Mouse (Mus musculus) gonadal fat pad, adult 2 months (tissue): ENCODE data around the gene Slc6a12. TPM values are rescaled to one million over a fixed set of nuclear protein-coding genes. Genes with fewer than 3 reads are reported as not detected.
"Not testable (repeated sequence)": the region's sequence is repeated elsewhere in the genome, so short reads cannot be mapped to it uniquely, and the experiment has no call there.

Experiments
- DNase-seq: peaks from one replicate; pipeline ENCODE4 v3.0.0-alpha.2; 2012; ENCODE audit warnings: low read depth
- polyA plus RNA-seq: library from polyadenylated mRNA; depleted of rRNA; stranded (reverse); fragments of >200 nt; gene quantifications from 2 replicates; pipeline ENCODE4 v1.2.3, GENCODE M21; 2012

Gene Slc6a12
- polyA plus RNA-seq, 1 experiment = 8.5 TPM

DNA sequence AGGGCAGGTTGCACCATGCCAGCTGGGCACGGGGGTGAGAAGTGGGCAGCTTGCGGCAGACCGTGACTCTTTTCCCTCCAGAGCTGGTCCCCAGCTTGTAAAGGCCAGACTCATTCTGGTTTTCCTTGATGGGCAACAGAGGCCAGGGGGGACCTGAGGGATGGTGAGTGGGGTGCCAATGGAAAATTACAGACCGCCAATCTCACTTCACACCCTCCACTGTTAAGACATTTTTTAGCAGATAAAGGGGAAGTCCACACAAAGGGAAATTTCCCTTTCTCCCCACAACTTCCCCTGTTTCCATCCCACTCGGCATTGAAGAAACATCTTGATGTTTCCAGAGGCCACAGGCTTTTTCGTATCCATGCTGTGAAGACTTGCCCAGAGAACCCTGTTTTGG, 1.2 kb upstream of the Slc6a12 start:
- no peak for DNase-seq

DNA sequence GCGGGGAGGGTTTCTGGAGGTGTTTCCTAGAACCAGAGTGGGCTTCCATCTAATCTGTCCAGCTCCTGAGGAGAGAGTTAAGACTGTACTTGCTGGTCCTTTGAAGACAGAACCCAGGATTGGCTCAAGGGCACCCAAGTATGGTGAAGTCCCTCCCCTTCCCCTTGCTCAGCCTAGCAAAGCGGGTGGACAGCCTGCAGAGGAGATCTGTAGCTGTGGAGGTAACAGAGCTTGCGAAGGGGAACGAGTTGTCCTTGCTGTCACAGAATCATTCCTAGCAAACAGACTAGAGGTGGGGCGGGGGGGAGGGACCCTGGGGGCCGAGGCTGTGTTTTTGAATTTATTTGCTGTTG, 871 bp downstream of the Slc6a12 start:
- DNase-seq = no peak

DNA sequence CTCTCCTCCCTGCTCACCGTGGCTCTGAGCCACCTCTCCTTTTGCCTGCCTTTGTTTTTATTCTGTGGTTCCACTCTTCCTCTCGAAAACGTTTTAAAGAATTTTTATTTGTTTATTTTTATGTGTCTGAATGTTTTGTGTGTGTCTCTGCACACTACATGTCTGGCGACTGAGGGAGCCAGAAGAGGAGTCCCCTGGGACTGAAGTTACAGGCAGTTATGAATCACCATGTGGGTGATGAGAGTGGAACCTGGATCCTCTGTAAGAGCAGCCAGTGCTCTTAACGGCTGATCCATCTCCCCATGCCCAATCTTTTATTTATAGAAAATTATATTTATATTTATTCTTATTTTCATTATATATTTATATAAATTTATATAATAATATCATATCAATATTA, 1.5 kb downstream of the Slc6a12 start:
- DNase-seq = no peak

GRCm38 (mm10) chr6:121346428-121346827, 3.6 kb downstream of the Slc6a12 start:
- no peak for DNase-seq

DNA sequence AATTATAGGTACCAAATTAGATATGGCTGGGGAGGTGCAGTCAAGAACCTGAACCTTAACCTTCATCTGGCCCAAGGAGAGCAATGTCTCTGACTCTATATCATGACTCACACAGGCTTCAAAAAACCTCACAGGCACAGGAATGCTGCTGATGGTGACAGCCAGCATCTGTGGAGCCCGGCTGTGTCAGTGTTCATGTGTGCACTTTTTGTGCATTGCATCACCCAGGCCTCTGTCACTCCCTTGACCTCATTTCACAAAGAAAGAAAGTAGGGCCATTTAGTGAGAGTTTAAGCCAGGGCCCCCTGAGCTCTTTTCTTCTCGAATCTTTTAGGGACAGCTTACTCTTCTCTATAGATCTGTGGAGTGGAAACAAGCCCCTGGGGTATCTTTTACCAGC, 9.4 kb downstream of the Slc6a12 start:
- DNase-seq = no peak

GRCm38 (mm10) chr6:121356041-121356440, 13.2 kb downstream of the Slc6a12 start:
- no peak for DNase-seq

DNA sequence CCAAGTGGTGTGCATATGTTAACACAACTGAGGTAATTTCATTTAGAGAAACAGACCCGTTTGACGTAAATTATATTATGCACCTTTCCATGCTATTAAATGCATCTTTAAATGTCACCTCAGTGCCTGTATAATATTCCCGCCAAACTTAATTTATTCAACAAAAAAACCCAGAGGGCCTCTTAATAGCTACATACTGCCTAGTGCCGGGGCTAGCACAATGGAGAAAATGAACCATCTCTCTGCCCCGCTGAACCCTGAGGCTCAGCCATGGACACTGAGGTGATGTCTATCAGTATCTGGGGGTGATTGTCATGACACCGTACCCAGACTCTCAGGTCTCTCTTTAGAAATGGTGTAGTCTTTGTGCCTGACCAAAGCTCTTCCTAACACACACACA, 14.4 kb downstream of the Slc6a12 start:
- DNase-seq = no peak

DNA sequence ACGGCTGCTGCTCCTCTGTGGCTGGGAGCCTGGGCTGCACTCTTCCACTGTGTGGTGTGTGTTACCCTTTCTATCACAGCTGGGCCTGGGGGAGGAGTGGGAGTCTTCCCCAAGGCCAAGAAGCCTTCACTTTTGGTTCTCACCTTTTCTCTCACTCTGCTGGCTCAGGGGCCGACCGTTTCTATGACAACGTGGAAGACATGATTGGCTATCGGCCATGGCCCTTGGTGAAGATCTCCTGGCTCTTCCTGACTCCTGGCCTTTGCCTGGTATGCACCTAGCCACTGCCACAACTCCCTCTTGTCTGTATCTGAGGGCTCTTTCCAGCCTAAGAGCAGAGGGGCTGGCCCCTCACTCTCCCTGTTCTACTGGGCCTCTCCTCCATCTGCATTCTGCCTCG, 20.2 kb downstream of the Slc6a12 start:
- DNase-seq = no peak

- DNase-seq = no peak
Measured at GRCm38 (mm10) chr6:121363956-121364355, 21.1 kb downstream of the Slc6a12 start.

DNA sequence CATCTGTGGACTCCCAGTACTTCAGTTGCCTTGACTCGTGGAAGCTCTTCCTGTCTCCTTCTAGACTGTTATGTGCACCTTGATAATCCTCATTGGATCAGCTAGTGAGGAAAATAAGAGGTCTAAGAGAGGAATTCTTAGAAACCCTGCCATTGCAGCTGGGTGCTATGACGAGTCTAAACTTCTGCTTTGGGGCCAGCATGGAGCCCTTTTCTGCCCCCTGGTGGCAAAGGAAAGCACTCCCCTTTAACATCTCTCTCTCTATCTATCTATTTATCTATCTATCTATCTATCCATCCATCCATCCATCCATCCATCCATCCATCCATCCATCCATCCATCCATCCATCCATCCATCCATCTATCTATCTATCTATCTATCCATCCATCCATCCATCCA, 23.7 kb downstream of the Slc6a12 start:
- not testable (repeated sequence) for DNase-seq

GRCm38 (mm10) chr6:121367099-121367498, 24.2 kb downstream of the Slc6a12 start:
- no peak for DNase-seq

- no peak for DNase-seq
Measured at GRCm38 (mm10) chr6:121371197-121371980, 28.5 kb downstream of the Slc6a12 start.

GRCm38 (mm10) chr6:121376159-121376558, 33.3 kb downstream of the Slc6a12 start:
- no peak for DNase-seq

GRCm38 (mm10) chr6:121378256-121378655, 35.4 kb downstream of the Slc6a12 start:
- DNase-seq = no peak

DNA sequence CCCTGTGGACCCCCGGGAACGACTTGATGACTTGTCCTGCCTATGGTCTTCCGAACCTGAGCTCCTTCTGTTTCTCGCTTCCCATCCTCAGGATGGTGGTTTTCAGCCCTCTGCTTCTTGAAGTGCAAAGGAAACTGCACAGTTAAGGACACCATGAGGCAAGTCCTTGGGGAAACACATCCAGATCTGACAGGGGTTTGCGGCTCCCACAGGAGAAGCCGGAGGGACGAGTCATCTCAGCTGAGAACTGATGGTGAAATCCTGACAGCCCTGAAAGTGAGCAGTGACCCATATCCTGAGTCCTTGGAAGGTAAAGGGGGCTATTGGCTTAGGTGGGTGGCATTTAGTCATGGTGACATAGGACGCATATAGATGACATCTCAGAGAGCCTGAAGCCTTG, 37.7 kb downstream of the Slc6a12 start:
- no peak for DNase-seq

GRCm38 (mm10) chr6:121382071-121382470, 39.2 kb downstream of the Slc6a12 start:
- DNase-seq = no peak

GRCm38 (mm10) chr6:121385397-121385796, 42.5 kb downstream of the Slc6a12 start:
- no peak for DNase-seq

DNA sequence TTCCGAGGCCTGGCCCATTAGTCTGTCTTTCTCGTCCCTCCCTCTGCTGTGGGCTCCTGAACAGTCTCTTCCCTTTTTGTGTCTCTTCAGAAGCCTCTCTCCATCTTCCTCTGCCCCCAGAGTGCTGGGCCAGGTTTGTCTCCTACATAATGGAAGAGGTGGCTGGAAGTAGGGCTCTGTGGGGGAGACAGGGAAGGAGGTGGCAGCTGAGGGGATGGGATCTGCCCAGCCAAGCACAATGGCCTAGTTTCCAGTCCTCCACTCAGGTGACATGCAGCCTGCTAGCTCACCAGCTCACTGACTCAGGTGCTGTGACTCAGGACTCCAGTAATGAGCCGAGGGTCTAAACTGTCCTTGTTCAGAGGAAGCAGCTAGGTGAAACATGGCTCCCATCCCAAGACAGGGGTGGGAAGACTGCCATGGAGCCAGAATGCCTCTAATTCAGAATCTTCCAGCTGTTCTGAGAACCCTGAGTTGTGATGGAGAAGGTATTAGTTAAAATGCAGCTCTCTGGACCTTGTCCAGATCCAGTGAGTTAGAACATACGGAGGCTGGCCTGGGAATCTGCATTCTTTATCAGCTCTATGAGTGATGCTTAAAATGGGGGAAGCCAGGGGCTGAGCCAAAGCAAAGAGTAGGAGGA, 49.9 kb downstream of the Slc6a12 start:
- no peak for DNase-seq

DNA sequence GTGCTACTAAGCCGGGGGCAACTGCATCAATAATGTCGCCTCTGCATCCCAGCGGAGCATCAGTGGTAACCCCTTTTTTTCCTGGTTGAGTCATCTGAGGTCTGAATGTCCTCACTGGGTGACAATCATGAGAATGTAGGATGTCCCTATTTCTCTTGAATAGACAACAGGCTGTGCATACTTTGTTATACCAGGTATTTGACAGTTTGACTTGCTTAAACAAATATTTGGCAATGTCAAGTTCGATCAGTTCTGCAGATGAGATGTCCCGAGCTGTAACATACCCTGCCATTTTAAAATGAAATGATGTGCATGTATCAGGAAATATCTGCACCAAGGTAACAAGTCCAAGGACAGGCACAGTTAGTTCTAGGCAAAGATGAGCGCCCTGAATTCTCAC, 58.3 kb downstream of the Slc6a12 start:
- no peak for DNase-seq

DNA sequence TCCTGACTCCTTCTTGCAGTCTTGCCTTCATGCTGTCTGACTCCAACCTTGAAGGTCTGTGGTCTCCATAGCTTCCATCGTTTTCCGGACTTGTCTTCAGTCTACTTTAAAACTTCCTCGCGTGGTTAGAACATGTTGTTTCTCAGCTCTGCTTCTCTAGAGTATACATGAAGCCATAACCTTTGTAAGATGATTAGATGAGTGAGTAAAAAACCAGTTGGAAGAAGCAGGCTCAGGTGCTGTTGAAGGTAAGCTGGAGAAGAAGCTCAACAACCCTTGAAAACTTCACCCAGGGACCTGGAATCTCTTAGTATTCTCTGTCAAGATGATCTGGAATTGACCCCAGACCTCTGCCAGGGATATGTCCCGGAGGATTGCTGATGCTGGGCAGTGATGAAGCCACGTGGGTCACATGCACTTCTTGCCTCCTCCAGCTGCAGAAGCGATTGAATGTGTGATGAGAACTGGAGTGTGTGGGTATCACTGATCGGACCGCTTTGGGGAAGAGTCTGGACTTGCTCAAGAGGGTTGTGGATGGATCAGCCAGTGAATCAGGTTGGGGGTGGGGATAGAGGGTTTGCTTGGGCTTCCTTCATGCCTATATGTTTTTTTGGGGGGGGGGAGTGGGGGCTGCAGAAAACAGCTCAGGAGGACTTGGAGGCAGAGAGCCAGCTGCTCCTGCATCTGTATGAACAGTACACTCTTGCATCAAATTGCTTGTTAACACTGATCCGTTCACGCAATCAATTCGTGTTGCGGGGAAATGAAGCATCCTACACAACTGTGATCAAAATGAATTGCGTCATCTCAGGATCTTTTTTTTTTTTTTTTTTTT, 59.2 kb downstream of the Slc6a12 start:
- DNase-seq = no peak

DNA sequence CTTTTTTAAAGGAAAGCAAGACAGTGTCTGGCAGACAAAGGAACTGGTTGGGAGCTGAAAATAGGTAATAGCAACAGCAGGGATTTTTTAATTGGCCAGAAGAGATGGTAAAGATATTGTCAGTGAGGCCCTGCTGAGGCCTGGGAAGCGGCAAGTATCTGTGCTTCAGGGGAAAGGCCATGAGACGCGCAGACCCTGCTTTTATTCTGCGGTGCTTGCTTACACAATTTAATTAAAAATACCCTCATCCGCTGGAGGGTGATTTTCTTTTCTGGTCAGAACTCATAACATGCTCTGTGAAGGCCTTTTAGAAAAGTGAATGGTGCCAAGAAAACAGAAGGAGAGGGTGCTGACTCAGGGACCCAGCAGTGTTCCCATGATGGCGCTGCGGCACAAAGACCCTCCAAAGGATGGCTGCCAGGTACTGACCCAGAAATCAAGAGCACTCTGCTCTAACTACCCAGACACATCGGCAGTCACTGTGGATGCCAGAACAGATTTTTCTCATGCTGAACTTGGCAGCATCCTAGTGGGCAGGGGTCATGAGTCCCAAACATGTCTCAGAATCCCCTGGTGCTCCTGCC, 59.9 kb downstream of the Slc6a12 start:
- no peak for DNase-seq

DNA sequence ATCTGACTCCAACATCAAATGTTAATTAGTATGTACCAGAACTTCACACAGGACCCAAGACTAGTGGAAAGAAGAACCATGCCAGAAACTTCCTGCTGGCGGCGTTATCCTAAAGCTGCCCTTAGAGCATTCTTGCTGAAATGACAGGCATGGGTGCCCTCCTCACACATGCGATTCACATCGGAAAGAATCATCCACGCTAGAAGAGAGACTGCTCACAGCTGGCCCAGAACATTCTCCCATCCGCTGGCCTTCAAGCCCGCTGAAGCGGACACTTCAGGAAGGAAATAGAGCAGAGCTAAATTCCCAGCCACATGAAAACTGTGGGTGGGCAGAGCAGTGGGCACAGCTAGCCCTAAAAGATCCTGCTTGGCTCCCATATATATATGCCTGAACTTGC, 62.4 kb downstream of the Slc6a12 start:
- no peak for DNase-seq
